Mouse (Mus musculus) urinary bladder, postnatal 4 days (tissue): ENCODE measurements around the gene Masp1.

Experiments used
- DNase-seq, 2 experiments: peaks; one replicate each; pipeline ENCODE4 v3.0.0; 2021 to 2022; ENCODE audit warnings: low spot score in 2 of 2

The Masp1 gene

DNA sequence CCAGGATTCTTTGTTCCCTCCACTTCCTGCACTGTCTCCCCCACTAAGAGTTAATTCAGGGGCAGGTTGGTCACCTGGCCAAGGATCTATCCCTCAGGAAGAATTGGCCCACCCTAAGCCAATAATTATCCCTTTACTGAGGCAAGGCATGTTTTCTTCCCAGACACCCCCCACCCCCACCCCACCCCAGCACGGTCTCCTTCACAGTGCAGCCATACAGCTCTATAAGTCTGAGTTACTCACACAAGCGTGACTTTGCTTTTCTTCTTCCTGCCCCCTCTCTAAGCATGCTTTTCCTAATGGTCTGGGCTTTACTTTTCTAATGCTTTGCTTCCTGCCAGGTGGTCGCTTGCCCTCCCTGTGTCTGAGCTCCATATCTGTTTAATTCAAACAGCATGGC is 118.7 kb downstream of the Masp1 start:
- no peak for DNase-seq

DNA sequence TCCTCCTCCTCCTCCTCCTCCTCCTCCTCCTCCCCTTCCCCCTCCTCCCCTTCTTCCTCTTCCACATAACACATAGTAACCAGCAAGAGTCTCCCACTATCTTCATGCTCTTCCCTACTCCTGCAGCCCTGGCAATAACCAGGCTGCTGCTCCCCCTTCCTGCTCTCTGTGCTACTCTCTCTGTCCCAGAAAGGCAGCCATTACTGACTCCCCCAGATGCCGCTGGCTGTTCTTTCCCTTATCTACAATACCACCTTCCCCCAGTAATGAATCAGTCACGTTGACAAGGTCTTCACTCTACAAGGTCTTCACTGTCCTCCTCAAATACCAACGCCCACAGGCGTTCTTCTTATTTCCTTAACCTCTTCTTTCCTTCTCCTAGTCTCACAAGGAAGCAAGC is 119.2 kb downstream of the Masp1 start:
- no peak for DNase-seq
